Mouse (Mus musculus) adrenal gland, postnatal 36 days (tissue): Measurements from ENCODE around the gene Mrpl12. TPM values are rescaled to one million over a fixed set of nuclear protein-coding genes. Genes with fewer than 3 reads are reported as not detected.
"Not testable (repeated sequence)": the region's sequence is repeated elsewhere in the genome, so short reads cannot be mapped to it uniquely, and the experiment has no call there.

ENCODE experiments used
- DNase-seq, 2 experiments: peaks; one replicate each; pipeline ENCODE4 v3.0.0; 2021; ENCODE audit warnings: mixed read lengths in 1 of 2
- total RNA-seq, 2 experiments: library from RNA; stranded (reverse); gene quantifications; 2 replicates each; pipeline ENCODE4 v1.2.3; 2021

Gene Mrpl12
- total RNA-seq, 2 experiments from 2014 or later = 110 to 111 TPM

DNA sequence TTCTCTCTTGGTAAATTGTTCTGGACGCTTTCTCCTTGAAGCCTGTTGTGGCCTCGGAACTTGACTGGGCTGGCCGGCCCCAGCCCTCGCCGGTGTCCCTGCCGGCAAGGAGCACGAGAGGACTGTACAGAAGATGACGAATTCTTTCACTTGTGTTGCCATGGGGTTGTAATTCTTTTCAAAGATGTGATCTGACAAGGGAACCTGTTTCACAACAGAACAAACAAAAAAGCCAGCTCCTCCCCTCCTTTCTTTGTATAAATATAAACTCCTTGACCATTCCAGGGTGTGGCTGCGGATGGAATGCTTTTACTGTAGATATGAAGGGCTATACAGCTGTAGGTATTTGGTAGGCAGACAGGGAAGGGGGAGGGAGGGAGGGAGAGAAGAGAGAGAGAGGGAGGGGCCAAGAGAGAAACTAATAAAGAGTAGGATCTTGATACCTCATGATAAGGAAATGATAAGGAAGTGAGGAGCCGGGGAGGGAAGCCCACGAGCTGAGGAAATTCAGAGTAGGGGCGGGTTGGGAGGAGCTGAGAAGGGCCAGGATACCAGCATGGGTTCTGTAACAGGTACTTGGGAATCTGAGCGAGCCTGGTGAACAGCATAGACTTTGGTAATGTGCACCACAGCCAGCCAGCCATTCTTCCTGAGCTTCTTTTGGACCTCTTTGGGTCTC is 23.3 kb downstream of the Mrpl12 start:
- no peak for DNase-seq

DNA sequence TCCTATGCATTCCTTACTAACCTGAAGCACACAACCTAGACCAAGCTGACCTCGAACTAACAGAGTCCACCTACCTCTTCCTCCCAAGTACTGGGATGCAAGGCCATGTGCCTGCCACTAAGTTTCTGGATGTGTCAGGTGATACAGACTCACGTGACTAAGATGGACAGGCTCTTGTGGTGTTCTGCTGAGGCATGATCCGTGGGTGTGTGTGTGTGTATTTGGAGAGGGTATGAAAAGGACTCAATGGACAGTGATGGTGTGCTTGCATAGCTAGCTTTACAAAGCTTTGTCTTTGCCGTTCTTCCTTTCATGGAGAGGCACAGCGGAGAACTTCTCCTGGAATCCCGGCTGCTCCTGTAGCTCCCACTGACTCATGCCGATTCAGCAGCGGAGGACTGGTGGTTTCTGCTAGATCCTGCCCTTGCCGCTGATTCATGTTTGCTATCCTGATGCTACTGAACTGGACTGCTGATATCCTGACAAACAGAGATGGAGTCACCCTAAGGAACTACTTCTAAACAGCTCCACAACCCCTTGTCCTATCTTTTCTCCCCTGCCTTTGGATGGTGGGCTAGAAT is 24.0 kb downstream of the Mrpl12 start:
- peak; percentile 48 to 50 for DNase-seq

DNA sequence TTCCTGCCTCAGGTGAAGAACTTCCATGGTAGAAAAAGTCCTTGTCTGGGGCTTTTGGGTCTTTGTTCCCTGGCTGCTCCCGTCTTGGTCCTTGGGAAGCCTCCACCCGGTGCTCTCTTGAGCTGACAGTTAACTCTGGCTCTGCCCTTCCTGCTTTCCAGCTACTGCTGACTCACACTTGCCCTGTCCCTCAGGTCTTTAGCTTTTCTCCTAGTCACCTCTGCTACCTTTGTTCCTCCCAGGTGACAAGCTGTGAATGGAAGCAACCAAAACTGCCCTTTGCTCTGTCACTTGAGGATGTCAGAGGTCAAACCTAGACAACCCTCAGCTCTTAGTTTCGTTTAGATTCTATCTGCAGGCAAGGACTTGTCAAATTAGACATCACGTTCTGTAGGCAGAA is 25.5 kb downstream of the Mrpl12 start:
- no peak for DNase-seq

DNA sequence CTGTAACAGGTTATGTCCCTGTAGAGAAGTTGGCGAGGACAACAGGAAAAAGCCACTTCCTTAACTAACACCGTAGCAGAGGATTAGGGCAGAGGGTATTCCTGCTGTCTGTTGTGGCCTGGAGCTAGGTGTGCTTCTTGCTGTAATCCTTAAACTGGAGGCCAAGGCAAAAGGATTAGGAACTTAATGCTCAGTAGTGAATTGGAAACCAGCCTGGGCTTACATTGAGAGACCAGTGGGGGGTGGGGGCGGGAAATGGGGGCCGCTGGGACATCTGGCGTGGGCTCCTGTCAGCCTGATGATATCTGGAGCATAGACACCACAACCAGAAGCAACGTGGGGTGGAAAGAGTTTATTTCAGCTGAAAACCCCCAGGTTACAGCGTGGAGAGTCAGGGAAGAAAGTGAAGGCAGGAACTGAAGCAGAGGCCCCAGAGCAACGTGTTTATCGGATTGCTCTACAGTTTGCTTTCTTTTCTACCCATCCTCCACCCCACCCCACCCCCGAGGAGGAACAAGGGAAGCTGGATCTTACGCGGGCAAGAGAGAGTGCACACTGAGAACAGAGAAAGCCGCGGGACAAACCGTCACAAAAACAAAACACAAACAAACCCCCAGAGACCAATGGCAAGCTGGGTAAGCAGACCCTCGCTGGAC is 26.1 kb downstream of the Mrpl12 start:
- DNase-seq = no peak

DNA sequence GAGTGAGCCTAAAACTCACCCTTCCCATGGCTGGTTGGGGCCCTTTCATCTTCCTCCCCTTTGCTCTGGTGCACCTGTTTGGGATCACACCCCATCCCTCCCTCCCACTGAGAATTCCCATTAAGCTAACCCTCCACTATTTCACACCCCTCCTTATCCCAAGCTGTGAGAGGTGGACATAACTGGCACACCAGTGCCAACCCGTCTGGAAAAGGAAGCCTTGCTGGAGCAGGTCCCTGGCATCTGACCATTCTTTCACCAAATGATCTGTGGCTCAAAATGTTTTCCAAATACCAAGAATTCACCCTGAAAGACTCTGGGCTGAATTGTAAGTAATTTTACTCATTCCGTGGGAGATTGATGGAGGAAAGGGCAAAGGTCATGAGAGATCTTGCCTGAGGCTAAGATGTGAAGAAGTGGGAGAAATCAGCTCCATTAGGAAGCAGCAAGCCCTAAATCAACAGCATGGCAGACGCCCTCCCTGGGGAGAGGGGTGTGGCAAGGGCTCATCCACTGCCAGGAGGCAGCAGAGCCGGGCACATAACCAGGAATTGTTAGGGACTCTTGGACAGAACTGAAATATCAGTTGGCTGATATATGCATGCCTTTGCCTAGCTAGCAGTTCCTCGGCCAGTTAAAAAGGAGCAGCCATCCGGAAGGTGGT is 28.5 kb downstream of the Mrpl12 start:
- peak in 1 of 2 experiments; percentile 44 for DNase-seq

DNA sequence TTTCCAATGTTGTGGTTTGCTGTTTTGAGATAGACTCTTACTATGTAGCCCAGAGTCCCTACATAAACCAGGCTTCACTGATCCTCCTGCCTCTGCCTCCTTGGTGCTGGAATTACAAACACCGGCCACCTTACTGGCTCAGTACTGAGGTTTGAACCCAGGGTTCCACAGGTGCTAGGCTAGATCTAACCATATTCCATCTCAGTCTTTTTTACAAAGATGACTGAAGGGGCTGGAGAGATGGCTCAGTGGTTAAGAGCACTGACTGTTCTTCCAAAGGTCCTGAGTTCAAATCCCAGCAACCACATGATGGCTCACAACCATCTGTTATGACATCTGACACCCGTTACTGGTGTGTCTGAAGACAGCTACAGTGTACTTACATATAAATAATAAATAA is 29.8 kb downstream of the Mrpl12 start:
- DNase-seq = not testable (repeated sequence)

DNA sequence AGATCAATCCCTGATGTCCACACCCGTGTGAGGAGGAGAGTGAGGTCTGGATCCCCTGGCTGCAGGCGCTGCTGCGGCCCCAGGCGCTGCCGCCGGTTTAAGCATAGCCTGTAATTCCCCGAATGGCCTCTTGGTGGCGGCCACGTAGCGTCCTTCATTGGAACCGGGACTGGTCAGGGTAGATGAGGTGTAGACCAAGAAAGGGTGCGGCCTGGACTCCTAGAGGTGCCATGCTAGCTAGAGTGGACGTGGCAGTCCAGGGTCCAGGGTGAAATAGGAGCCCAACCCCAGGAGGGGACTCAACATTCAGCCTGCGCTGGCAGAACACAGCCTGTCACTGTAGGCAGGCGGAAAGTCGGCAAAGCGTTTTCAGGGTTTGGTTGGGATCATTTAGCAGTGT is 31.2 kb downstream of the Mrpl12 start:
- peak; percentile 89 to 90 for DNase-seq

DNA sequence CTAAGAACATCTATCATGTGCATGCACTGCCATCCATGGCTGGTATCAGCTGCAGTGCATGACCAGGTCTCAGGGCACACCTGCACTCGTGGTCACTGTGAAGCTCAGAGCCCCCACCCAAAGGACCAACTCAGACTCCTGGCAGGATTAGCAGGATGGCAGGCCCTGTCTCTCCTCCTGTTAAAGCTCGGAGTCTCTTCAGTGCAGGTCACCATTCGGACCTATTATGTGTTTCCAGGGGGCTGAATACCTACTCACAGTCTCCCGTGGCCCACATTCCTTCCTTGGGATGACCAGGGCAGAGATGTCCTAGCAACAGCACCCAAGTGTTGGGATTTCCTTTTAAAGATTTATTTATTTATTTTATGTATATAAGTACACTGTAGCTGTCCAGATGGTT is 32.7 kb downstream of the Mrpl12 start:
- DNase-seq = no peak

DNA sequence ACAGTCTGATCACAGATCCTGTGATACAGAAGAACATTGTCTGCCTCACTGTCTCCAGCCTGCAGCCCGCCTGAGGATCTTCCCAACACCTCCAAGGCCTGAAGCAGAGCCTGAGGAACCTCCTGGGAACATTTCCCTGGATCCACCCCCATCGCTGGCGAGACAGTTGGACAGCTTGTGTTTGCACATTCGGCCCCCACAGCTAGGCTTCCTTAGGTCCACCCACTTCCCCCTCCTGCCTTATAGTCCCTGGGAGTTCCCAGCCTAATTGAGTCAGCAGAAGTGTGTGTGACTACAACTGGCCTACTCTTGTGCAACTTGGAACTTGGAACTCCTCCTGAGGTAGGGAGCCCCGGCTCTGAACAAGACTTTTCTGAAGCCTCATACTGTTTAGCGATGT is 33.6 kb downstream of the Mrpl12 start:
- DNase-seq = peak in 1 of 2 experiments; percentile 48

DNA sequence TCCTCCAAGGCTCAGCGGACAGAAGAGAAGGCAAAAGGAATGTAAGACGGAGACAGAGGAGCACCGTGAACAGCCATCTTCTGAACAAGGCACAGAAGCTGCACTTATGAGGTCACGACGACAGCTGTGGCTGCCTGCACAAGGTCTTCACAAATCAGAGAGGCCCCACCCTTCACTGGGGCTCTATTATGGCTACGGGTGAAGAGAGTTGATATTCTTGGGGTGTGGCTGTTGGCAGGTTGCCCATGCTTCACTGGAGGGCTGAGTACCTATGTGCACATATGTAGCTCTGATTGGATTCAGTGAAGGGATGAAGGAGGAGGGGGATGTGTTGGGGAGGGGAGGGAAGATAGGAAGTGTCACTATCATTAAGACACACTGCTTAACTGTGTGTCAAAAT is 34.1 kb downstream of the Mrpl12 start:
- DNase-seq = no peak

DNA sequence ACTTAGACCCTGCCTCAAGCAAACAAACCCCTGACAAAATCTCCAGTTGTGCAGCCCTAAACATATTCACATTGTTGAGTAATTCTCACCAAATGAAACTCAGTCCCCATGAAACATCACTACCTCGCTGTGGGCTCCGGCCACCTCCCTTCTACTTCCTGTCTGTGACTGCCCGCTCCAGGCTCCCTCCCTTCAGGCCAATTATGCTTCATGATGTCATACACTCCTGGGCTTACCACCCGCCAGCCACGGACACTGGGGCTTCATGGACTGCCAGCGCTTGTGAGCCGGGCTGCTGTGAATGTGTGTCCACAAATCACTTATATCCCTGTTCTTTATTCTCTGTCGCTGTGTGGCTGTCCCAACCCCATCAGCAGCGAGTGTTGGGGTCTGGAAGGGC is 35.3 kb downstream of the Mrpl12 start:
- DNase-seq = peak; percentile 47 to 58

DNA sequence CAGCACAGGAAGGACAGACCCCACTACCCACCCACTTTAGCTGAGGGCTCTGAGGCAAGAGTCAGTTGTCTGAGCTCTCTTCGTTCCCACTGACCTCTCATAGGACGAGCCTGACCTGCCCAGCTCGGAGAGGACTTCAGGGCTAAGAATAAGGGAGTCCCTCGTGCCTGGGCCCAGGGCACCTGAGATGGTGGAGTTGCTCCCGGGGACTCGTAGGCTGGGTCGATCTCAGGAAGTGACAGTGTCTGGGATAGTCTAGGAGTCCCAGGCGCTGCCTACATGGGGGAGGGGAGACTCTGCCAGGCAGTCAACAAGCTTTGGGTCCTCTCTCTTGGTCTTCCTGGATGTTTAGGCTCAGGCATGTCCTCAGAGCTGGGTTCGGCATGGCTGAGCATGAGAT is 36.1 kb downstream of the Mrpl12 start:
- no peak for DNase-seq

DNA sequence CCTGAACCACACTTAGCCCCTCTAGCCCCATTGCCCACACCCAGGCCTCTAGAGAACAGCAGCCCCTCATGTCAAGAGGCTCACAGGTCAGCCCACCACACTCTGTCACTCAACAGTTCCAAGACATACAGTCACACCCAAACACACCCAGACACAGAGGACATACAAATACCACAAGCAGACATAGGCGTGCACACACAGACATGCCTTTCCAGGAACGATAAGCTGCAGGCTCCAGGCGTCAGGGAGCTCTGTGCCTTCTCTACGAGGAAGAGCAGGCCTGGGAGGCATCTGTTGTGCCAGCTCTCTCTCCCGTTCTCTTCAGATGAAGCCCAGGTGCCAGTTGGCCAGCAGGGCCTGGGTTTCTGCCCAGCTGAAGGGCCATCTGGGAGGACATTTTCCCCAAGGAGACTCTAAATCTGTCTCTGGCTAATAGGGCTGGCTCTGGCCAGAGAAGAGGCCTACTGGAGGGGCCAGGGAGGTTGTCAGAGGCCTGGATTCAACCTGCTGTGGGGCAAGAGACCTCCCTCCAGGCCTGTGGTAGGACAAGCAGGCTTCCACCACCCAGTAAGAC is 36.6 kb downstream of the Mrpl12 start:
- DNase-seq = peak in 1 of 2 experiments; percentile 45

DNA sequence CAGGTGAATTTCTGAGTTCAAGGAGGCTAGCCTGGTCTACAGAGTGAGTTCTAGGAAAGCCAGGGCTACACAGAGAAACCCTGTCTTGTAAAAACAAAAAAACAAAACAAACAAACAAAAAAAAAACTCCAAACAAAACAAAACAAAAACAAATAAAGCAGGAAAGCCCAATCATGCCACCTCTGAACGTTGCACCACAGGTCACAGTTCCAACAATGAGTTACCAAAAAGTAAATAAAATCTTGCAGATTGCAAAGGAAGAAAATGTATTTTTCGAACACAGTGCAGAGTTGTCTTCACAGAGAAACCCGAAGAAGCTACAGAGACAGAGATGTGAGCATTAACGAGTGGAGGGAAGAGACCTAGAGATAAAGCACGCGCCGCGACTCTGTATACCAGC is 38.2 kb downstream of the Mrpl12 start:
- no peak for DNase-seq

DNA sequence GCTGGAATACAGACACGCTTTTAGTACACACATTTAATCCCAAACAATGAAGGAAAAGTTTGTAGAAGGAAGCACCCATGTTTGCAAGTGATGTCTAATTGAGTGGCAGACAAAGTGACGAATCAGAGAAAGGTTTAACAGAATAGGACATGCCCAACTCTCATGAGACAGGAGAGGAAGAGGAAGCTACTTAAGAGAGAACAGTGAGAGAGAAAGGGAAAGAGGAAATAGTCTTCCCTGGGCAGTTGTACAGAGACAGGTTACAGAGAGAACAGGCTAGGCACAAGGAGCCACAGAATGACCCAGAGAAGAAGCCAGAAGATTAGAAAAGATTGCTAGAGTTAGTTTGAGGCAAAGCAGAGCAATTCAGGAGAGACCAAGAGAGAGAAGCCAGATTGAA is 41.5 kb downstream of the Mrpl12 start:
- DNase-seq = no peak

DNA sequence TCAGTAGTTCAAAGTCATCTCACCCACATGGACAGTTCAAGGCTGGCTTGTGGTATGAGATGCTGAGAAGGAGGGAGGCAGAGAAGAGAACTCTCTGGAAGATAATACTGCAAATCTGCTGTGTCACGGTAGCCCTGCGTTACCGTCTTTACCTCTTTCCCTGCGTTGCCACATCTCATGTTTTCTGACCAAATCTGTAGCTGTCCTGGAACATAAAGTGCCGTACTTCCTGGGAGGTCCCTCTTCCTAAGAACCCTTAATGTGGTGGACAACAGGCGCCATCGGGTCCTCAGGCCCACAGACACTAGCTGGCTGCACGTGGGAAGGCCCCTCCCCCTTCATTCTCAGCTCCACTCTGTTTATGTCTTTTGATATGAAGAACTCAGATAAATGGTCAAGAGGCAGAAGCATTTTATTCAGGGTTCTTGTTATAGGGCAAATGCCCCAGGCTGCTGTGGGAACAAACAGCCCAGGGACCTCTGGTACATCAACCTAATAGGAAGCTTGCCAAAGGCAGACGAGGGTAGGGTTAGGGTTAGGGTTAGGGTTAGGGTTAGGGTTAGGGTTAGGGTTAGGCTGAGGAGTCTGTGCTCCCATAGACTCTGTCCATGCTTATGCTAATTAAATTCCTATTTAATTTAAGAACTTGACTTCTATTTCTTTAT is 43.4 kb downstream of the Mrpl12 start:
- no peak for DNase-seq

DNA sequence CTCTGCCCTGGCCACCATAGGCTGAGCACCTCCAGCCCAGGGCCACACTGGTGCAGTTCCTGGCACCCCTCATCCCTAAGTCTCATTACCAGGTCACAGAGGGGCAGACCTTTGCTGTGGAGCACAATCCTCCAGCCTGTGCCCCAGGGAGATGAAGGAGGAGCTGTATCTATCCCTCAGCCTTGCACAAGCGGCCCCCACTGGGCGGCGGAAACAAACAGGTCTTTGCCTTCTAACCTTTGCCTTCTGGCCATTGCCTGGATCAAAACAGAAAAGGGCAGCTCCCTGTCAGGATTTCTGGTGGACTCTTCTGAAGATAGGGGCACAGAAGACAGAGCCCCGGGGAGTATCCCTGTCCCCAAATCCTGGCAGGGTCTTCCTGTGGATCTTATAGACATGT is 44.5 kb downstream of the Mrpl12 start:
- no peak for DNase-seq

DNA sequence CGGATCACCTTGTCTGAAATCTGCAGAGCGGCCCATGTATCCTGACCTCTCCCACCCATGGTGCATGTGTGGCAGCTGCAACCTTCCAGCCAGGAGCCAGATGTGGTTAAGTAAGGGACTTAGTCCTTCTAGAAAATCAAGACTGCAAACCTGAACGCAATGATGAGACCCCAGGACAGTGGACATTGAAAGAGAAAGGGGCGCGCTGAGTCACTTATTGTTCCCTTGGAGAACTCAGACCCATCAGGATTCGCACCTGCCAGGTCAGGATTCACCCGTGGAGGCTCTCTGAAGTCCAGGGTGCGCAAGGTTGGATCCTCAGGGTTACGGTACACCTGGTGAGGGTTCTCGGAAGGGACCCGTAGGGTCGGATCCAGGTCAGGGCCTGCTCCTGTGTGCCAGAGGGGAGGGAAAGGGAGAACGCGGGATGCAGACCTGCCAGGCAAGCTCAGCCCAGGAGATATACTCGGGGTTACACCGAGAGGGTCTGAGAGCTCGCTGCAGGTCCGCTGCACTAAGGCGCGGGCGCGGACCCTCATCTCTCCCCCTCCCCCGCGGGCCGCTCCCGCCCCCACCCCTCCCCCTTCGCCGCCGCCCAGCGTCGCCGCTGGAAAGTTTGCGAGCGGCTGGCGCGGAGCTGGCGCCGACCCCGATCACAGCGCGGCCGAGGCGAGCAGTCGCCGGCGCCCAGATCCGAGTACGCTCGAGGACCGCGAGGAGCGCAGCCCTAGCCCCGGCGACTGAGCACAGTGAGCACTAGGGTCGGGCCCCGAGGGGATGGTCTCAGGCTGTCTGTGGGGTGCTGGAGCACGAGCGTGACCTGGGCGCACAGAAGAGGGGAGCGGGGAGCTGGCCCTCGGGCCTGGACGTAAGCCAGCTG is 45.9 kb downstream of the Mrpl12 start, which contains the start of gene Gcgr:
Gene Gcgr, plus strand, starts transcription at position 615 of the 880 bp plus-strand sequence.
- DNase-seq = no peak

DNA sequence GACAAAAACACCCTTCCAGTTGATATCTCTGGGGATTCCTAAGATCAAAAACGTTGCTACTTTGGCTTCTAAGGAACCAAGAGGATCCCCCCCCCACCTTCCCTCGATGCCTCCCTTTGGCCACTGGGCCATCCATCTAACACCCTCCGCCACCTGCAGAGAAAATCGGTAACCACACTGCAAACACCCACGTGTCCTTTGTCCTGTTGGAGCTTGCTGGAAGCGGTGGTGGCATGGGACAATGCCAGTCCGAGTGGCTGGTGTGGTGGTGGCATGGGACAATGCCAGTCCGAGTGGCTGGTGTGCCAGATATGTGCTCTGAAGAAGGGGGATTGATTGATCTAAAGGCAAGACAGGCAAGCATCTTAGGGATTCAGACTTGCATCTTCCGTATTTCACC is 47.2 kb downstream of the Mrpl12 start:
- DNase-seq = no peak

DNA sequence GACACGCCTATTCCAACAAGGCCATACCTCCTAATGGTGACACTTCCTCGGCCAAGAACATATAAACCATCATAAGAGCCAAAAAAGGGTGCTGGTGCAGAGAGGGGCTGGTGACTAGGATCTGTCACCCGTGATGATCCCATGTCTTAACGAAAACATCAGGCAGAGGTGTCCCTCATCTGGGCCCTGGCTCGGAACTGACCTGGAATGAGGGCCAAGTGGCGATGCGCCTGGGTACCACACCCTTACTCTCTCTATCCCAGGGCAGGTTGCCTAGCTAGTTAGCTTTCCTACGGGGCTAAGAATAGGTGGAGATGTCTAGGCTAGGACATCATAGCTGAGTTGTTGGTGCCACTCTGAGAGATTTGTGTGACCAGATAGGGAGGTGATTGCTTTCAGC is 49.7 kb downstream of the Mrpl12 start:
- no peak for DNase-seq

DNA sequence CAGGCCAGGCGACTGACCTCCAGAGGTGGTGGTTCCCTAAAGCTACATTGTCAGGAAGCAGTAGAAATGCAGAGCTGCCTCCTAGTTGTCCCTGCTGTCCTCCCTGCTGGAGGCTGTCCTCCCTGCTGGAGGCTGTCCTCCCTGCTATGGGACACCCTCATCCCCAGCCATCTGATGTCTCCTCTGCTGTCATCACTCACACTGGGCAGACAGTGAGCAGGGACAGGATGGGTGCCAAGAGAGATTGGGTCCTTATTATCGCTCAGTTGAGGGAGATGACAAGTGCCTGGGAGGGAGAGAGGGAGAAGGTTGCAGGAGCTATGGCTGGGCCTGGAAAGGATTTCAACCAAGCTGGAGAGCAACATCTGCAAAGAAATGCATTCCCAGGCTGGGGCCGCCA is 50.7 kb downstream of the Mrpl12 start:
- no peak for DNase-seq
